Mouse (Mus musculus) myocyte (in vitro differentiated cells): ENCODE results near the gene Rbmxl2. TPM values are rescaled to one million over a fixed set of nuclear protein-coding genes. Genes with fewer than 3 reads are reported as not detected.

Source experiments
- H3K27me3 ChIP-seq: one replicate; pipeline ENCODE4 v1.6.1; 2011; ENCODE audit not compliant: control insufficient read depth, insufficient read depth, insufficient read length
- H3K36me3 ChIP-seq: one replicate; pipeline ENCODE4 v1.6.1; 2011; ENCODE audit not compliant: control insufficient read depth, insufficient read depth
- H3K4me2 ChIP-seq: one replicate; pipeline ENCODE4 v1.6.1; 2011; ENCODE audit warnings: low read depth, control low read depth
- H3K4me3 ChIP-seq: one replicate; pipeline ENCODE4 v1.5.1; 2011; ENCODE audit warnings: mild to moderate bottlenecking, control low read depth, moderate library complexity
- H3K79me2 ChIP-seq: one replicate; pipeline ENCODE4 v1.6.1; 2011; ENCODE audit not compliant: control insufficient read depth, insufficient read depth
- H3ac ChIP-seq: one replicate; pipeline ENCODE4 v1.6.1; 2011; ENCODE audit not compliant: control insufficient read depth, insufficient read length
- CEBPB ChIP-seq: IDR thresholded peaks from 2 replicates; pipeline ENCODE4 v1.6.1; 2011; ENCODE audit warnings: mild to moderate bottlenecking, moderate library complexity; ENCODE audit not compliant: poor library complexity, insufficient read depth, severe bottlenecking
- E2F4 ChIP-seq: IDR thresholded peaks from one replicate; pipeline ENCODE4 v1.6.1; 2011; ENCODE audit warnings: mild to moderate bottlenecking, control low read depth, moderate library complexity; ENCODE audit not compliant: insufficient read depth
- MAX ChIP-seq: IDR thresholded peaks from one replicate; pipeline ENCODE4 v1.6.1; 2011; ENCODE audit warnings: low read depth, mild to moderate bottlenecking, control low read depth
- MYOD1 ChIP-seq, 3 experiments: IDR thresholded peaks; one replicate each; pipeline ENCODE4 v1.6.1; 2011; ENCODE audit warnings: control low read depth in 2 of 3, low read depth in 2 of 3, mild to moderate bottlenecking in 2 of 3, moderate library complexity in 1 of 3; ENCODE audit not compliant: insufficient read length in 2 of 3, control insufficient read depth in 1 of 3
- MYOG ChIP-seq, 3 experiments: IDR thresholded peaks; one replicate each; pipeline ENCODE4 v1.6.1; 2011; ENCODE audit warnings: control low read depth in 2 of 3, low read depth in 2 of 3, mild to moderate bottlenecking in 2 of 3; ENCODE audit not compliant: insufficient read length in 2 of 3, control insufficient read depth in 1 of 3, insufficient read depth in 1 of 3
- POLR2A ChIP-seq: IDR thresholded peaks from one replicate; pipeline ENCODE4 v1.6.1; 2011; ENCODE audit warnings: low read depth, mild to moderate bottlenecking, control low read depth, moderate library complexity; ENCODE audit not compliant: insufficient read length
- POLR2AphosphoS2 ChIP-seq: IDR thresholded peaks from one replicate; pipeline ENCODE4 v1.6.1; 2011; ENCODE audit warnings: low read depth, control low read depth; ENCODE audit not compliant: insufficient read length
- REST ChIP-seq: IDR thresholded peaks from one replicate; pipeline ENCODE4 v1.6.1; 2011; ENCODE audit warnings: mild to moderate bottlenecking, control low read depth, moderate library complexity; ENCODE audit not compliant: insufficient read depth, insufficient read length
- SRF ChIP-seq: IDR thresholded peaks from one replicate; pipeline ENCODE4 v1.6.1; 2011; ENCODE audit warnings: low read depth; ENCODE audit not compliant: control insufficient read depth, insufficient read length
- TCF12 ChIP-seq: IDR thresholded peaks from one replicate; pipeline ENCODE4 v1.6.1; 2011; ENCODE audit warnings: mild to moderate bottlenecking, control low read depth; ENCODE audit not compliant: poor library complexity, insufficient read depth, severe bottlenecking
- TCF3 ChIP-seq: IDR thresholded peaks from one replicate; pipeline ENCODE4 v1.6.1; 2011; ENCODE audit warnings: low read depth, control low read depth; ENCODE audit not compliant: insufficient read length
- USF1 ChIP-seq: IDR thresholded peaks from one replicate; pipeline ENCODE4 v1.6.1; 2011; ENCODE audit warnings: low read depth, mild to moderate bottlenecking, control low read depth, moderate library complexity
- polyA plus RNA-seq: library from polyadenylated mRNA; unstranded; fragments of >200 nt; fragmentation: generic; extraction: Trizol; gene quantifications from one replicate; pipeline ENCODE4 v1.2.1, GENCODE M21; 2012; ENCODE audit warnings: missing spikeins

The Rbmxl2 gene
- polyA plus RNA-seq, 1 experiment: not detected

- Histone ChIP-seq H3K79me2 (no peaks in the 10 kb centered on the region), H3K4me2 (no peak overlapping the region), H3K27me3 (no peaks in the 10 kb centered on the region), H3ac (no peak overlapping the region), H3K4me3 (no peak overlapping the region), H3K36me3 (no peaks in the 10 kb centered on the region)
- TF ChIP-seq TCF3: no peak
- no peak for TF ChIP-seq MYOD1 (IDR thresholded peaks at IDR 0.05; ENCODE audit: control insufficient read depth in 1 of 3, insufficient read length in 2 of 3, low read depth in 2 of 3)
- TF ChIP-seq POLR2A: no peak
- no peak for TF ChIP-seq MYOG (IDR thresholded peaks at IDR 0.05; ENCODE audit: control insufficient read depth in 1 of 3, insufficient read depth in 1 of 3, insufficient read length in 2 of 3, low read depth in 2 of 3)
- TF ChIP-seq MAX: no peak
Measured at GRCm38 (mm10) chr7:107241371-107241883, 32.2 kb downstream of the Rbmxl2 start.

DNA sequence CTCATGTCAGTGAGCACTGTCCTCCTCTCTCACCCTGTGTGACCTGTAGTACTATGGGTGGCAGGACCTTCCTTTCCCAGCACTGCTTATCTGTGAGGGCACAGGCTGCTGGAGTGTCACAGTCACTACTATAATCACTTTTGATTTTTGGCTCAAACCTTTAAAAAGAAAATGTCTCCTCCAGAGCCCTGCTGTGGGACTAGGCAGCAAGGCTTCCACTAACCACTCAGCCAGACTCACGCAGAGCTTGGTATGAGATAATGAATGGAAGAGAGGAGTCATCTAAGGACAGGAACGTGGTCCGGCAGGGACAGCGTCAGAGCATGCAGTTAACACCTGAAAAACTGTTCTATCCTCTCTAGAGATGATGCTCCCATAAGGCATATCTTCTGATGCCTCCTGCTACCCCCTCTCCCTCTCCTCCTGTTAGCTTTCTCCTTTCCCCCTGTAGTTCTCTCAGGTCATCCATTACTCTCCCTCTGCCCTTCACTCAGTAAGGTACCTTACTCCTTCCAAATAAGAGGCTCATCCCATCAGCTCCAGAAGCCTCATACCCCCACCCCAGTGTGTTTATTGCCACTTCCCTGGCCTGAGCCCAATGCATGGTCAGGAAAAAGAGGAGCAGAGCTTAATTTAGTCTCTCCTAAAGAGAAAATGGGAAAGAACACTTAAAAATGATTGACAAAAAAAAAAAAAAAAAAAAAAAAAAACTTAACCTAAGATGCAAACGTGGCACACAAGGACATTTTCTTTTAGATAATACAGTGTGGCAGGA, 41.2 kb downstream of the Rbmxl2 start:
- Histone ChIP-seq H3K4me2 (no peak overlapping the region), H3ac (no peak overlapping the region), H3K79me2 (no peaks in the 10 kb centered on the region), H3K36me3 (no peaks in the 10 kb centered on the region), H3K4me3 (no peak overlapping the region), H3K27me3 (no peaks in the 10 kb centered on the region)
- TF ChIP-seq E2F4 (no peak), SRF (no peak), TCF3 (no peak), MYOD1 (IDR thresholded peaks at IDR 0.05; ENCODE audit: control insufficient read depth in 1 of 3, insufficient read length in 2 of 3, low read depth in 2 of 3) (no peak), POLR2A (no peak), TCF12 (no peak), USF1 (no peak), REST (no peak)

DNA sequence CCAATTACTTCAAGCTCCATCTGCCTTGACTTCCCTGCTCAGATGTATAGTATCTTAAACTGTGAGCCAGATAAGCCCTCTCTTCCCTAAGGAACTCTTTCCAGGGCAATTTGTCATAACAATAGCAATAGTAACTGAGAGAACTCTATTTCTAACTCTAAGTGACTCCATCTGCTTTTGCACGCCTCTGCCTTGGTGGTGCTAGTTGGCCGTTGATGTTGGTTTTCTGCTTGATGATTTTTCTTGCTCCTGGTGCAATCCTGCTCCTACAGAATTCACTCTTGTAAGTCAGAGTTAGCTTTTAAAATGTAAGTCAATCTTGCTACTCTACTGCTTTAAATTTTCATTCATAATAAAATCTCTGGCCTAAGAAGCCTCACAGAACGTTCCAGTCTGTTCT, 44.1 kb downstream of the Rbmxl2 start:
- H3ac ChIP-seq: no peak overlapping the region
- TF ChIP-seq MAX (no peak), TCF3 (no peak), CEBPB (no peak), TCF12 (no peak), POLR2A (no peak), USF1 (no peak), SRF (no peak), REST (no peak), MYOD1 (IDR thresholded peaks at IDR 0.05; ENCODE audit: control insufficient read depth in 1 of 3, insufficient read length in 2 of 3, low read depth in 2 of 3) (no peak), MYOG (IDR thresholded peaks at IDR 0.05; ENCODE audit: control insufficient read depth in 1 of 3, insufficient read depth in 1 of 3, insufficient read length in 2 of 3, low read depth in 2 of 3) (no peak), POLR2AphosphoS2 (no peak), E2F4 (no peak)
- no peaks in the 10 kb centered on the region for H3K27me3 ChIP-seq
- no peak overlapping the region for H3K4me3 ChIP-seq
- no peaks in the 10 kb centered on the region for H3K79me2 ChIP-seq
- no peaks in the 10 kb centered on the region for H3K36me3 ChIP-seq
- no peak overlapping the region for H3K4me2 ChIP-seq

- TF ChIP-seq TCF12 (no peak), POLR2AphosphoS2 (no peak), TCF3 (no peak), MYOG (IDR thresholded peaks at IDR 0.05; ENCODE audit: control insufficient read depth in 1 of 3, insufficient read depth in 1 of 3, insufficient read length in 2 of 3, low read depth in 2 of 3) (no peak), MAX (no peak), REST (no peak), E2F4 (no peak), MYOD1 (IDR thresholded peaks at IDR 0.05; ENCODE audit: control insufficient read depth in 1 of 3, insufficient read length in 2 of 3, low read depth in 2 of 3) (no peak), SRF (no peak), POLR2A (no peak), USF1 (no peak), CEBPB (no peak)
- H3K4me2 ChIP-seq: no peak overlapping the region
- H3K27me3 ChIP-seq: no peaks in the 10 kb centered on the region
Measured at GRCm38 (mm10) chr7:107259936-107260335, 50.7 kb downstream of the Rbmxl2 start.

More at GRCm38 (mm10) chr7:107259936-107260335, 50.7 kb downstream of the Rbmxl2 start:
- no peak overlapping the region for H3ac ChIP-seq
- H3K79me2 ChIP-seq: no peaks in the 10 kb centered on the region
- H3K4me3 ChIP-seq: no peak overlapping the region
- no peaks in the 10 kb centered on the region for H3K36me3 ChIP-seq

Other genes starting within 250 kb of the Rbmxl2 start
- not detected for gene Olfr6, start 245.5 kb upstream of the Rbmxl2 start, polyA plus RNA-seq
- gene Olfr711, start 234.0 kb upstream of the Rbmxl2 start, polyA plus RNA-seq: not detected
- gene Olfr2, start 203.4 kb upstream of the Rbmxl2 start, polyA plus RNA-seq: not detected
- gene Olfr713, start 178.3 kb upstream of the Rbmxl2 start, polyA plus RNA-seq: not detected
- not detected for gene Olfr714, start 138.5 kb upstream of the Rbmxl2 start, polyA plus RNA-seq
- not detected for gene Olfr17, start 116.2 kb upstream of the Rbmxl2 start, polyA plus RNA-seq
- gene Olfr715b, start 99.1 kb upstream of the Rbmxl2 start, polyA plus RNA-seq: not detected
- gene Olfr715, start 78.4 kb upstream of the Rbmxl2 start, polyA plus RNA-seq: not detected
- gene Olfr716, start 71.1 kb upstream of the Rbmxl2 start, polyA plus RNA-seq: not detected
- not detected for gene Nlrp14, start 42.5 kb upstream of the Rbmxl2 start, polyA plus RNA-seq
- not detected for gene Syt9, start 161.3 kb downstream of the Rbmxl2 start, polyA plus RNA-seq